Mouse (Mus musculus): Measurements from ENCODE around the gene Hnf4a.

GRCm38 (mm10) chr2:163542674-163543073, 36.1 kb downstream of the Hnf4a start:
- TF ChIP-seq POLR2A (IDR thresholded peaks at IDR 0.05; ENCODE audit: borderline replicate concordance, extremely low read depth, insufficient read depth, insufficient read length, poor library complexity, severe bottlenecking), result no peak
- no peak for TF ChIP-seq CTCF (IDR thresholded peaks at IDR 0.05; ENCODE audit: borderline replicate concordance, extremely low read depth, insufficient read depth, insufficient read length)
